Mouse (Mus musculus) brain, embryonic 14.5 days (tissue): ENCODE results near the gene Hoxa4.

ENCODE experiments used
- CTCF ChIP-seq: fragments of 200-500 bp; IDR thresholded peaks from 2 replicates; pipeline ENCODE4 v1.5.1; 2012; ENCODE audit warnings: inconsistent platforms, mild to moderate bottlenecking, moderate library complexity, borderline replicate concordance; ENCODE audit not compliant: insufficient read depth, insufficient read length; ENCODE audit errors: extremely low read depth
- POLR2A ChIP-seq: fragments of 200-500 bp; IDR thresholded peaks from 2 replicates; pipeline ENCODE4 v1.6.1; 2012; ENCODE audit warnings: mild to moderate bottlenecking, inconsistent platforms, borderline replicate concordance; ENCODE audit not compliant: poor library complexity, insufficient read depth, insufficient read length, severe bottlenecking; ENCODE audit errors: extremely low read depth

- no peak for TF ChIP-seq CTCF
- no peak for TF ChIP-seq POLR2A
Measured at GRCm38 (mm10) chr6:52236806-52237205, 45.3 kb upstream of the Hoxa4 start.
